Mouse (Mus musculus): ENCODE data around the gene Rabif. TPM values are rescaled to one million over a fixed set of nuclear protein-coding genes. Genes with fewer than 3 reads are reported as not detected.
A peak's percentile ranks its signal among the peaks of the same experiment; 100 is the strongest.

Rabif gene
- polyA plus RNA-seq, 1 experiment: 28.7 TPM

DNA sequence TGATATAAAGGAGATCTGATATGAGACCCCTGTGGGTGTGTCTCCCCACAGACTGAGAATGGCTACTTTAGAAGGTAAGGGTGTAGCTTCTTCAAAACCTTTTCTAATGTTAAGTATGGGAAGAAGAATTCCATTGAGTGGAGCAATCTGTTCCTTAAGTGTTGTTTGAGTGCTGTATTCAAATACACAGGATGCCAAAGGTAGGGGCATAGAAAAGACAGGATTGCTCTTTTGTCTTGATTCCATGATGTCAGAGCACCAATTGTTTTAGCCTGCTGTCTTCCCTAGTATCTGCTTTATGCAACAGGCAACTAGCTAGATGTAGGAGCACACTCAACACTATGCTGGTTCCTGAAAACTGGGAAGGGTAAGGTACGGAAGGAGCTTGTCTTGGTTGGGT lies 40.6 kb downstream of the Rabif start:
- Histone ChIP-seq H3K4me3 (ENCODE audit: insufficient read depth, low read length) (no peak overlapping the region), H3K4me1 (ENCODE audit: control insufficient read depth, insufficient read depth, low read length) (no peaks in the 10 kb centered on the region; the same call in 1 of the 2 replicates), H3K27ac (ENCODE audit: insufficient read depth, low read length) (no peak overlapping the region)
- no peak for TF ChIP-seq CTCF (IDR thresholded peaks at IDR 0.05; ENCODE audit: extremely low read depth, insufficient read depth, low read length)
- TF ChIP-seq POLR2A (IDR thresholded peaks at IDR 0.05; ENCODE audit: extremely low read depth, insufficient read depth, low read length): no peak

DNA sequence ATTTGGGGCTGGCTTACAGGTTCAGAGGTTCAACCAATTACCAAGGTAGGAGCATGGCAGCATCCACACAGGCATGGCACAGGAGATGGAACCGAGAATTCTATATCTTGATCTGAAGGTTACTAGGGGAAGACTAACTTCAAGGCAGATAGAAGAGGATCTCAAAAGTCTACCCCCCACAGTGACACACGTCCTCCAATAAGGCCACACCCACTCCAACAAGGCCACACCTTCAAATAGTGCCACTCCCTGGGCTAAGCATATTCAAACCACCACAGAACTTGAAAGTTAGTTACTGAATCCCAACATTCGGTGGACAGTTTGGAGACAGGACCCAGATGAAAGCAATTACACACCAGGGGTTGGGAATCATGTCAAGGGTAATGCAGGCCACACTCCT lies 41.1 kb downstream of the Rabif start:
- Histone ChIP-seq H3K4me3 (ENCODE audit: insufficient read depth, low read length) (no peak overlapping the region), H3K4me1 (ENCODE audit: control insufficient read depth, insufficient read depth, low read length) (no peaks in the 10 kb centered on the region; the same call in 1 of the 2 replicates), H3K27ac (ENCODE audit: insufficient read depth, low read length) (no peak overlapping the region)
- TF ChIP-seq CTCF (IDR thresholded peaks at IDR 0.05; ENCODE audit: extremely low read depth, insufficient read depth, low read length) (no peak), POLR2A (IDR thresholded peaks at IDR 0.05; ENCODE audit: extremely low read depth, insufficient read depth, low read length) (no peak)

DNA sequence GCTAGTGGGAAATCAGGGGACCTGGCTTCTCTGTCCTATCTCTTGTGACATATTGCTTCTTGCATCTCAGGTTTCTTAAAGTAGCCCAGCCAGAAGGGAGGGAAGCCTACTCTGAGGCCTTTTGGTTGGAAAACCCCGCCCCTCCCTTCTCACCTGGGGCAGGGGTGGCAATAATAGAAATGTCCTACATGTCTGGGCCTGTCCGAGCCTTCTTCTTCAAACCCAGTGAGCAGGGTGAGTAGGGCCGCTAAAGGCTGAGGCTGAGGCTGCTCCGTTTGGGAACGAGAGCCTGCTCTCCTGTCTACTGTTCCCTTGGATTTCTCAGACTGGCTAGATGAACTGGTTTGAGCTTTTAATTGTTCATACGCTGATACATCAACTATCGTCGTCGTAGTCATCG lies 46.2 kb downstream of the Rabif start:
- Histone ChIP-seq H3K4me3 (ENCODE audit: insufficient read depth, low read length) (no peak overlapping the region), H3K4me1 (ENCODE audit: control insufficient read depth, insufficient read depth, low read length) (no peaks in the 10 kb centered on the region), H3K27ac (ENCODE audit: insufficient read depth, low read length) (no peak overlapping the region)
- TF ChIP-seq CTCF (IDR thresholded peaks at IDR 0.05; ENCODE audit: extremely low read depth, insufficient read depth, low read length) (no peak), POLR2A (IDR thresholded peaks at IDR 0.05; ENCODE audit: extremely low read depth, insufficient read depth, low read length) (no peak)

DNA sequence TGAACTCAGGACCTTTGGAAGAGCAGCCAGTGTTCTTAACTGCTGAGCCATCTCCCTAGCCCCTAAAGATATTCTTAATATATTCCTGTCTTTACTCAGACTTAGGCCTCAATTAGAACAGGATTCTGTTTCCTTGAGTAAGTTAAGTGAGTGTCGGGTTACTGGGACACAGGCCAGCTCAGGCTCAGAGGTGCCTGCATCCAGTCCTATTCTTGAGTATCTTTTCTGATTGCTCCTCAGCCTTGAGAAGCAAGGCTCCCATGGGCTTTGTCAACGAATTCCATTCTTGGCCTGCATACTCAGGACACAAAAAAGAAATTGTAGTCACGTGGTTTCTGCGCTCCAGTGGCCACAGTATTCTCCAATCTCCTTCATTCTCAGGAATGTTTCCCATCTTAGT lies 53.8 kb downstream of the Rabif start:
- H3K4me3 ChIP-seq (ENCODE audit: insufficient read depth, low read length): no peak overlapping the region
- no peak overlapping the region for H3K27ac ChIP-seq (ENCODE audit: insufficient read depth, low read length)
- TF ChIP-seq POLR2A (IDR thresholded peaks at IDR 0.05; ENCODE audit: extremely low read depth, insufficient read depth, low read length): no peak
- no peak for TF ChIP-seq CTCF (IDR thresholded peaks at IDR 0.05; ENCODE audit: extremely low read depth, insufficient read depth, low read length)
- H3K4me1 ChIP-seq (ENCODE audit: control insufficient read depth, insufficient read depth, low read length): no peaks in the 10 kb centered on the region

DNA sequence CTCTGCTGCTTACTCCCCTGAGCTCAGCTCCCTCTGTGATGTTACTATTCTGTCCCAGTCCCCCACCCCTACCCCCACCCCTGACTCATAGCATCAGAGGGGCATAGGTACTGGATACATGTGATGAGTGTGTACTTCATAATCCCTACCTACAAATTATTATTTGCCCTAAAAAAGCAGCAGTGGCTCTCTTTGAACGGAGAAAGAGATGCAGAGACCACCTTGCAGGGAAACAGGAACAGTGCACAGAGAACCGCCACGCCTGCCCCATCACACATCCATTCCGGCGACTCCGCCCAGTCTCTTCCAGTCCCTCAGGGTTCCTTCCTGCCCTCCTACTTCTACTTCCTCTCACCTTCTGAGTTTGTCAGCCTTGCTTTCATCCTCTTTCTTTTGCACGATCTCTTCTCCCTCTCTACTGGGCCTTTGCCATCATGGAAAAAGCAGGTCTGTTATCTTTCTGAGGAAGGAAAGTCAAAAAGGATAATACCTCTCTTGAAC lies 55.2 kb downstream of the Rabif start, which contains the start of gene Mgat4e:
Gene Mgat4e, minus strand, starts transcription at position 51 of the 501 bp plus-strand sequence.
- H3K27ac ChIP-seq (ENCODE audit: insufficient read depth, low read length): no peak within 1 kb of the TSS
- H3K4me1 ChIP-seq (ENCODE audit: control insufficient read depth, insufficient read depth, low read length): no peaks in the 10 kb centered on the region
- no peak within 1 kb of the TSS for H3K4me3 ChIP-seq (ENCODE audit: insufficient read depth, low read length)
- TF ChIP-seq POLR2A (IDR thresholded peaks at IDR 0.05; ENCODE audit: extremely low read depth, insufficient read depth, low read length): no peak
- TF ChIP-seq CTCF (IDR thresholded peaks at IDR 0.05; ENCODE audit: extremely low read depth, insufficient read depth, low read length): no peak

DNA sequence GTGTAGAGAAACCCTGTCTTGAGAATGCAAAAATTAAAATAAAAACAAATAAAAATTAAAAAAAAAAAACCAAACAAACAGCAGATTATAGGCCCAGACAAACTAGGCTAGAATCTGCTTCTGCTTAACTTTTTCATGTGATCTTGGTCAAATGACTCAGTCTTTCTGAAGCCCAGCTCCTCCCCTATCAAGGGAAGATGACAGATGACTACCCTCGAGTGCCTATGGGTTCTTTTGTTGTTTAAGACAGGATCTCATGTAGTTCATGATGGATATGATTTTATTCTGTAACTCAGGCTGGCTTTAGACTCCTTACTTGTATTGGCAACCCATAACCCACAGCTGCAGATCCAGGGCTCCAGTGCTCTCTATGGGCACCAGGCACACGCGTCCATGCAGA lies 57.4 kb downstream of the Rabif start:
- TF ChIP-seq POLR2A (IDR thresholded peaks at IDR 0.05; ENCODE audit: extremely low read depth, insufficient read depth, low read length) (no peak), CTCF (IDR thresholded peaks at IDR 0.05; ENCODE audit: extremely low read depth, insufficient read depth, low read length) (no peak)
- Histone ChIP-seq H3K4me3 (ENCODE audit: insufficient read depth, low read length) (no peak overlapping the region), H3K27ac (ENCODE audit: insufficient read depth, low read length) (no peak overlapping the region), H3K4me1 (ENCODE audit: control insufficient read depth, insufficient read depth, low read length) (no peaks in the 10 kb centered on the region; the same call in 1 of the 2 replicates)

DNA sequence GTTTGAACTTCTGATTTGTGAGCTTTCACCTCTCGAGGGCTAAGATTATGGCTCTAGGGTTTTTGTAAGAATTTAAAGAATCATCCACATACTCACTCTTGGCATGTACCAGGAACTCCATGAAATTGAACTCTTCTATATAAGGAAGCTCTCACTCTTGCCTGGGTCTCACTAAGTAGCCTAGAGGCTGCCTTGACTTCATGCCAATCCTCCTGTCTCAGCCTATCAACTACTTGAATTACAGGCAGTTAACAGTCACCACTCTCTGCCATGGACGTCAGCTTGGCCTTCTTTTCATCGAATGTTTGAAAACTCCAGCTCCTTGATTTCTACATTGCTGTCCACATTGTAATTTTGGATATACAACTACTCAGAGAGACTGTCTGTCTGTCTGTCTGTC lies 57.9 kb downstream of the Rabif start:
- Histone ChIP-seq H3K27ac (ENCODE audit: insufficient read depth, low read length) (no peak overlapping the region), H3K4me1 (ENCODE audit: control insufficient read depth, insufficient read depth, low read length) (no peaks in the 10 kb centered on the region; the same call in 1 of the 2 replicates), H3K4me3 (ENCODE audit: insufficient read depth, low read length) (no peak overlapping the region)
- TF ChIP-seq CTCF (IDR thresholded peaks at IDR 0.05; ENCODE audit: extremely low read depth, insufficient read depth, low read length): no peak
- no peak for TF ChIP-seq POLR2A (IDR thresholded peaks at IDR 0.05; ENCODE audit: extremely low read depth, insufficient read depth, low read length)

DNA sequence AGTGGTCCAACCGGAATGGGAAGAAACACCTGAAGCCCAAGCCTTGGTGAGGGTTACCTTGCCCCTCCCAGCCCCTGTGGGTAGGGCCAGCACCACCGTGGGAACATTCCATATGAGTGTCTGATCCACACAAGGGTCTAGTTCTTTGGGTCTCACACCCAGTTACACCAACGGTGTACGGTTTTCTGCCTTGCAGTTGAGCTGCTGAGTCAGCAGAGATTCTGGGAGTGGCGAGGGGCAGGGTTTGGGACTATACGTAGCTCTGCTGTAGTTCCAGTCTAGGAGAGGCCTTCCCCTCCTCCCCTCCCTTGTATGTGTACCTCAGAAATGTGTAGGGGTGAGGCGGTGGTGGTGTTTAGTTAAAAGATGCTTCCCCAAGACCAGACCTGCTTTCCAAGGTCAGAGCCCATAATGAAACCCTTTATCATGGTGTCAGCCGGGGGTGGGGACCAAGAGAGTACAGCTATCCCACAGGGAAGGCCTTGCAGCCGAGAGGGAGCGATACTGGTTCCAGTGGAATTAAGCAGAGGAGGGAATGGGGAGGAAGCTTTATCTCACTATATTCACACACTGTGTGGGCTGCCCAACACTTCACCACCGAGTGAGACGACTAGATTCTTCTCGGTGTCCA lies 60.9 kb downstream of the Rabif start:
- H3K27ac ChIP-seq (ENCODE audit: insufficient read depth, low read length): no peak overlapping the region
- TF ChIP-seq CTCF (IDR thresholded peaks at IDR 0.05; ENCODE audit: extremely low read depth, insufficient read depth, low read length) (no peak), POLR2A (IDR thresholded peaks at IDR 0.05; ENCODE audit: extremely low read depth, insufficient read depth, low read length) (no peak)
- peak overlapping the region; percentile 71; the same call in 1 of the 2 replicates for H3K4me3 ChIP-seq (ENCODE audit: insufficient read depth, low read length)
- no peaks in the 10 kb centered on the region; the same call in 1 of the 2 replicates for H3K4me1 ChIP-seq (ENCODE audit: control insufficient read depth, insufficient read depth, low read length)

DNA sequence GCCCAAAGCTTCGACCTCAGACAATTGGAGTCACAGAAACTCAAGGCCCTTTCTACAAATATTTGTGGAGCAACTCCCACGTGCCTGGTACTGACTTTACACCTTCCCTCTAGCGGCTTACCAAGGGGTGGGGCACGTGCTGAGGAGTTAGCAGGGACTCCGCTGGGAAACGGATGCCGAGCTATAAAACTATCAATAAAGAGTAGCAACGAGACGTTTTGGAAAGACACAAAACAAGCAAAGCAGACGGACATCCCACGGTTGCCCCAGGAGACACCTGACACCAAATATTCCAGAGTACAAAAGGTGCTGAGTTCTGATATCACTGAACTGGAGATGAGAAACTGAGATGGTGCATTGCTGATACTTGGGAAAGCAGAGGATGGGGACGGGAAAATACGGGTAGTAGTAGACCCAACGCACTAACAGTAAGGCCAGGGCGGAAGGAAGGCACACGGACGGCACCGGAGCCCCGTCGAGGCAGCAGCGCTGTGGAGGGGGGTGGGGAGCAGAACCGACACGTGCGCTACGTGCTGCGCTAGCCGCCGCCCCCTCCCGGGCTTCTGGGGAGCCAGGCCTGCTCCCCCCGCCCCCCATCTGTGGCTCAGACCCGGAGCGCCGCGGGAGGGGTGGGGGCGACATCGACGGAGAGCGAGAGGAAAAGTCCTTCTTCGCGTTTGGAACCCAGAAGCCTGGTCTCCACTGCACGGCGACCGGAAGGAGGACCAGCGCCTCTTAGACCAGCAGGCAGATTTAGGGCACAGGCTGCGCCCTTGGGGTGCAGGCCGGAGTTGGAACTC lies 61.6 kb downstream of the Rabif start:
- Histone ChIP-seq H3K4me3 (ENCODE audit: insufficient read depth, low read length) (peak overlapping the region; percentile 71), H3K27ac (ENCODE audit: insufficient read depth, low read length) (0 out of 2 replicates have a peak overlapping the region, but pooled peaks have one; percentile 32), H3K4me1 (ENCODE audit: control insufficient read depth, insufficient read depth, low read length) (no peaks in the 10 kb centered on the region; the same call in 1 of the 2 replicates)
- TF ChIP-seq POLR2A (IDR thresholded peaks at IDR 0.05; ENCODE audit: extremely low read depth, insufficient read depth, low read length) (no peak), CTCF (IDR thresholded peaks at IDR 0.05; ENCODE audit: extremely low read depth, insufficient read depth, low read length) (no peak)

Measured in cortical plate, adult 2 months (tissue).